Mouse (Mus musculus) activated CD4-positive, CD25-positive, alpha-beta regulatory T cell (primary cell): ENCODE measurements around the gene Rngtt. TPM values are rescaled to one million over a fixed set of nuclear protein-coding genes. Genes with fewer than 3 reads are reported as not detected.

ENCODE experiments used
- polyA plus RNA-seq, 2 experiments: library from polyadenylated mRNA; unstranded; fragments of 100-300 nt; shearing (Covaris generic); gene quantifications; one replicate each; pipeline ENCODE4 v1.2.1; 2017

The Rngtt gene
- 10 to 100 TPM; 54.5 to 55.2 TPM for polyA plus RNA-seq

DNA sequence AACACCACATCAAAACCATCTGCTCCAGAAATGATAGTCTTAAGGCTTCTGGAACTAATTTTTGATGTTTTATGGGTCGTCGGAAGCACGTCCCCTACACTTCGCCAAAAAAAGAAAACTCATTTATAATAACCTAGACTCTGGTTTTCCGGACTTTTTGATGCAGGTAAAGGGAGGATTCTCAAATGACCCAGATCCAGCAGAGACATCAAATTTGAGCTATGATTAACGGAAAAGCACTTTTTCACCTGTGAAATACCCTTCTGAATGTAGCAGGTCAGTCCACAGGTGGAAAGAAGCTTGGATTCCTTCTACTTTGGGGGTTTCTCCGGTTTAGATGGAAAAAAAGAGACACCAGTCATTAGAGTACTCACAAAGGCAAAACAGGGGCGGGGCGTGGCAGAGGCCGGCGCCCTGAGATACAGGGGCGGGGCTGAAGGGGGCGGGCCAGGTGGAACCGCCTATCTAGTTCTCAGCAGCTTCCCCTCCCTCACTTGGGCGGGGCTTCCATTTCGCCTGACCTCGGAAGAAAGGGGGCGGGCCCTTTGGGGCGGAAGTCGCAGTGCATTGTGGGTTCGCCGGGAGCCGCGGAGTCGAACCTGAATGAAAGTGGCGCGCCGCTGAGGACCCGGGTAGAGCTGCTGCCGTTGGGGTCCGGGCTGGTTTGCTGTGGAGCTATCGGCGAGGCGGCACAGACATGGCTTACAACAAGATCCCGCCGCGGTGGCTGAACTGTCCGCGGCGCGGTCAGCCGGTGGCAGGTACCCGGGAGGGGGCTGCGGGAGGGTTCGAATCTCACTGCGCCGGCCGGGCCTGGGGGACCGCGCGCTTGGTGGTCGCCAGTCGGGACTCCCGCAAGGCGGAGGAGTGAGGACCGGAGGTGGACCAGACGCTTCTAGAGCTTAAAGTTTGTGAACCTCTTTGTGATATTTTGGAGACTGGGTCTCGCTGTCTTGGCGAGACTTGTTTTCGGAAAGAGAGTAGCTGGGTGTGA, at the start of gene Rngtt:
Gene Rngtt, plus strand, starts transcription at position 548 of the 994 bp plus-strand sequence.

DNA sequence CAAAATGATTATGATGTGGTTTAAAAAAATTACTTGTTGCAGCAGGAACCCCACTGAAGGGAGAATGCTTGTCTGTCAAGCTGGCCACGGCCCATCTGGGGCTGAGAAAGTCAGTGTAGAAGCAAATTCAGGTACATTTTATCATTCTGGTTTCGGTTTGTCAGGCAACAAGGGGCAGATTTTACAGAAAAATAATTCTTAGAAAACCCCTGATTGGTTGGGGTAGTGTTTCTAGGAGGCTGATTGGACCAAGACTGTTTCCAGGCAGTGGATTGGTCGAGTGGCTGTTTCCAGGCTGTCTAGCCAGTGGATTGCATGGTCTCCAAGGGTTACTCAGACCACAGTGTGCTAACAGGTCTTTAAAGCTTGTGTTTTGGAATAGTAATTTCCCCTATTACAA, 20.1 kb upstream of the Rngtt start, which contains the start of gene Pnrc1:
Gene Pnrc1, minus strand, starts transcription at position 162 of the 400 bp plus-strand sequence.

Other genes starting within 250 kb of the Rngtt start
- gene Gabrr2, start 247.3 kb upstream of the Rngtt start, polyA plus RNA-seq: 10 to 100 TPM; 11.8 to 57.3 TPM
- gene Gabrr1, start 177.8 kb upstream of the Rngtt start, polyA plus RNA-seq: not detected
- under 1 TPM in 1 of 2 experiments, not detected in 1; 0.21 TPM for gene Pm20d2, start 120.6 kb upstream of the Rngtt start, polyA plus RNA-seq
- gene Srsf12, start 101.3 kb upstream of the Rngtt start, polyA plus RNA-seq: 1 to 10 TPM; 2.4 to 6.9 TPM
- gene Pnrc1, start 20.1 kb upstream of the Rngtt start, polyA plus RNA-seq: 100 to 1,000 TPM; 440 to 474 TPM